Mouse (Mus musculus): ENCODE measurements around the gene Myh2. TPM values are rescaled to one million over a fixed set of nuclear protein-coding genes. Genes with fewer than 3 reads are reported as not detected.

Gene Myh2
- total RNA-seq, 1 experiment from 2014 or later, result not detected

- DNase-seq, result no peak
These were observed 66.8 kb downstream of the Myh2 start, which contains the start of gene Myh4 for GRCm38 (mm10) chr11:67237481-67238079. TSS of gene Myh4 (plus strand) at chr11:67238029.

DNA sequence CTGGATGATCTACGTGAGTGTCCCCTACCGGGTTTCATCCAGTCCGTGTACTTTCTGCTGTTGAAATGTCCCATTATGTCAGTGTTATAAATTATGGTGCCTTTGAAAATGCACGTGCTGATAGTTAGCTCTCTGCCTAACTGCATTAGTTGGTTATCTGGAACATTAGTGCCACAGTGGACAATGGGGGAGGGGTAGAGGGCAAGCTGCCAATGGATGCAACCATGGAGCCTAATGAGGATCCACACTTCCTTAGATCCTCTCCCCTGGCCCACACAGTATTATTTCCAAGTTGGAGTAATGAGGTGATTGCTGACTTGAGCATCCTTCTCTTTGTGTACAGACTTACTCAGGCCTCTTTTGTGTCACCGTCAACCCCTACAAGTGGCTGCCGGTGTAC, 70.2 kb downstream of the Myh2 start:
- no peak for DNase-seq

Other genes with a start within 250 kb of the Myh2 start
- not detected in 2 replicates for gene Tmem238l, start 214.4 kb upstream of the Myh2 start, total RNA-seq (2021)
- gene Tmem220, start 145.9 kb upstream of the Myh2 start, total RNA-seq (2021), result 5.6 and 6.0 TPM in 2 replicates
- gene Adprm, start 118.4 kb upstream of the Myh2 start, total RNA-seq (2021), result 18.6 and 20.5 TPM in 2 replicates
- gene Sco1, start 118.4 kb upstream of the Myh2 start, total RNA-seq (2021), result 21.4 and 24.3 TPM in 2 replicates
- gene Myh3, start 92.7 kb upstream of the Myh2 start, total RNA-seq (2021), result 0.07 TPM in 1 of 2 replicates, not detected in the other
- 0.23 and 0.30 TPM in 2 replicates for gene Myh1, start 29.0 kb downstream of the Myh2 start, total RNA-seq (2021)
- 0.15 TPM in 1 of 2 replicates, not detected in the other for gene Myh4, start 67.0 kb downstream of the Myh2 start, total RNA-seq (2021)
- gene Myh8, start 106.1 kb downstream of the Myh2 start, total RNA-seq (2021), result not detected in 2 replicates
- gene Myh13, start 150.6 kb downstream of the Myh2 start, total RNA-seq (2021), result 0.08 TPM in 1 of 2 replicates, not detected in the other

Data from adrenal gland, postnatal 14 days (tissue).